Mouse (Mus musculus): ENCODE measurements around the gene Copz1. TPM values are rescaled to one million over a fixed set of nuclear protein-coding genes. Genes with fewer than 3 reads are reported as not detected.

The Copz1 gene
- total RNA-seq, 1 experiment from 2014 or later: 145 TPM

- DNase-seq: no peak
Measured at GRCm38 (mm10) chr15:103292673-103293345, 20.3 kb downstream of the Copz1 start.

DNA sequence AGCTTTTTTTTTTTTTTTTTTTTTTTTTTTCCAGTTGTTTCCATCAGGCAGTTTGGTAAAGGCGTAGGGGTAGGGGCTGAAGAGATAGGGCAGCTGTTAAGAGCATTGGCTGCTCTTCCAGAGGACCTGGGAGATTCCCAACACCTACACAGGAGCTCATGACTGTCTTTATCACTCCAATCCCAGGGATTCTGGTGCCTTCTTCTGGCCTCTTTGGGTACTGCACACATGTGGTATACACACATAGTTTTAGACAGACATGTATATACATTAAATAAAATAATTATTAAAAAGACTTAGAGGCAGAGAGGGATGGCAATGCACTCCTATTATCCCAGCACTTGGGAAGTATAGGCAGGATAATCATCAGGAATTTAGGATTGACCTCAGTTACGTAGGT, 20.9 kb downstream of the Copz1 start:
- no peak for DNase-seq

DNA sequence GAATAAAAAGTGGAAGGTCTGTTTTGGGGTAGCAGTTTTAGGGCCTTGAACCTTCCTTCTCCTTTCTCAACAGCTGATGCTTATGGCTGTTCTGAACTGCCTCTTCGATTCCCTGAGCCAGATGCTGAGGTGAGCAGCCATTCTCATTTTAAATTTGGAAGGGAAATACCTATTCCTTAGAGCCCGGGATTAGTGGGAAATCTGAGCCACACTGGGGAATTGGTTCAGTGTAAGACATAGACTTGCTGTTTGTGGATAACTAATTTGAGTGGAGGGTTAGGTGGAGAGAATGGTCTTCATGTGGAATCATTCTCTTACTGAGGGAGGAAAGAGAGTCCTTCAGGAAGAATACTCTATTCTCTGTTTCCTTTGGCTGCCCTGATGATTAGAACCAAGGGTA, 22.1 kb downstream of the Copz1 start:
- DNase-seq: no peak

- DNase-seq: no peak
Measured at GRCm38 (mm10) chr15:103295851-103296250, 23.3 kb downstream of the Copz1 start.

GRCm38 (mm10) chr15:103297313-103297712, 24.8 kb downstream of the Copz1 start:
- no peak for DNase-seq

- DNase-seq: no peak
Measured at GRCm38 (mm10) chr15:103298026-103298425, 25.5 kb downstream of the Copz1 start.

- no peak for DNase-seq
Measured at GRCm38 (mm10) chr15:103298861-103299616, 26.5 kb downstream of the Copz1 start.

- no peak for DNase-seq
Measured at GRCm38 (mm10) chr15:103299644-103300043, 27.1 kb downstream of the Copz1 start.

DNA sequence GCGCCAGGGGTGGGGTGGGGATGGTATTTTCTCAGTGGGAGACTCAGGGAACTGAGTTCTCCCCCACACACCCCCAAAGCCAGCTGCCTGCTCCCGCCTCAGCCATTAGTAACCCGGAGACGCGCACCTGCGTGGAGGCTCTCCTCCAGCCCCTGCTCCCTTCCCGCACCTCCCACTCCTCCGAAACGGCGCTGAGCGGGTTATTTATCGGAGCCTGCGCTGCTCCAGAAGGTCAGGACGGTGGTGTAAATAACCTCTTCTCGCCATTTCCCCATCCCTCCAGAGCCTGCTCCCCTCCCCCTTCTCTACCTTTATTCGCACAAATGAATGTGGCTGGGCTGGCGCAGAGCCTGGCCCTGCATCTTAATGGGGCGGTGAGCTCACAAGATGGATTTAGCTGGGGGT, 27.6 kb downstream of the Copz1 start:
- DNase-seq: no peak

GRCm38 (mm10) chr15:103300560-103300959, 28.0 kb downstream of the Copz1 start:
- no peak for DNase-seq

- DNase-seq: no peak
Measured at GRCm38 (mm10) chr15:103301046-103301445, 28.5 kb downstream of the Copz1 start.

DNA sequence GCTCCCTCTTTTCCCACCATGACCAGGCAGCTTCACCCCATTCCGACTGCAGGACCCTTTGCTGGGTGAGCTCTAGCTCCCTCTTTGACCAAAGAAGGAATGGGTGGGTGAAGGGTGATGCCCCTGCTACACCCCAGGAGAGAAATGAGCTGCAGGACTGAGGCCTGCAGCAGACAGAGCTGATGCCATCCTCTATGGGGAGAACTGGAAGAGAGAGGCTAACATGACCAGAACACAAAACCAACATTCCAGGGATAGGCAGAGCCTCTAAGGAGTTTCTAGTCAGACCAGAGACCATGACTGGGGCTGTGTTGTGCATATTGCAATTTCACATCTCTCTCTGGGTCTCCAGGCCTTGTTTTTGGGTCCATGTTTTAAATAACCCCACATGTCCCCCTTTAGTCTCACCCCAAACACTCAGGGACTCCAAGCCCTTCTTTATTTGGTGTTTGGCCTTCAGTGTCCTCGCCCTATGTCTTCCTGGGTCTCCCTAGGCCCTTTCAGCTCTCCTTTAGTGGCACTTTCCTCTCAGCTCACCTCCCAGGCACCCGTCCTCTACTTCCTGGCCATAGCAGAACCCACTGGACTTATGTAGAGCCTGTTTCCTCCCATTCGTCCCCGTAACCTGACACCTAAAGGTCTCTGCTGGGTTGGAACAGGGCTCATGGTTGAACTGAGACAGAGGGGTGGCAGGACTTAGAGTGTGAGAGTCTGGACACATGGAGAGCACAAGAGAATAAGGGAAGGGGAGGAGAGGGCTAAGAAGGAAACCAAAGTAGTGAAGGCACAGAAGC, 29.2 kb downstream of the Copz1 start:
- no peak for DNase-seq

GRCm38 (mm10) chr15:103302341-103303021, 30.0 kb downstream of the Copz1 start:
- DNase-seq: no peak

- no peak for DNase-seq
Measured at GRCm38 (mm10) chr15:103303916-103304615, 31.6 kb downstream of the Copz1 start.

GRCm38 (mm10) chr15:103304616-103304969, 32.1 kb downstream of the Copz1 start:
- DNase-seq: no peak

- peak; percentile 96 for DNase-seq
Measured at GRCm38 (mm10) chr15:103305070-103305678, 32.7 kb downstream of the Copz1 start.

GRCm38 (mm10) chr15:103305792-103306645, 33.5 kb downstream of the Copz1 start:
- DNase-seq: no peak

DNA sequence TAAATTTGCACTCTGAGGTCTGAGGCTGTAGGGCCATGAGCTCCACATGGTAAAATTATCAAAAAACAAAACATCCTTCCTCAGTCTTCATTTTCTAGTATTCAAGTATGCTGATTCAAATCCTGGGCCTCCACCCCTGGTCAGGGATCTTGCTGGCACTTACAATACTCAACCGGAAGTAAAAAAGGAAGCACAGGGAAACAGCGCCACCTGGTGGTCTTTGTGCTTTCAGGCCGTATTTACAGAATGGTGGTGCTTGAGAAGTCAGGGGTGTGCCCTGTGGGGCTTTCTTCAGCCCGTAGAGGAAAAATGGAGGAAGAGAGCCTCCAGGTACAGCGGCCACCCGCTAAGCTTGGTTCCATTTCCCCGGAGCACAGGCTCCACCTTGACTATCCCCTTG, 34.6 kb downstream of the Copz1 start:
- DNase-seq: peak; percentile 90

- no peak for DNase-seq
Measured at GRCm38 (mm10) chr15:103308056-103308875, 35.8 kb downstream of the Copz1 start.
